Mouse (Mus musculus) limb, embryonic 15.5 days (tissue): Measurements from ENCODE around the gene Smok3b. TPM values are rescaled to one million over a fixed set of nuclear protein-coding genes. Genes with fewer than 3 reads are reported as not detected.

Experiments used
- ATAC-seq: fragments of 200-750 bp; cut with Nextera tagmentation; 2 replicates; pipeline ENCODE4 v1.8.0; 2017; ENCODE audit warnings: low read depth, moderate TSS enrichment; ENCODE audit not compliant: insufficient number of reproducible peaks, low FRiP score, low TSS enrichment
- H3K27ac ChIP-seq: fragments of 300-500 bp; sonication (generic); 2 replicates; pipeline ENCODE4 v1.5.1; 2015; ENCODE audit warnings: moderate library complexity, mild to moderate bottlenecking, inconsistent platforms
- H3K27me3 ChIP-seq: fragments of 300-500 bp; sonication (generic); 2 replicates; pipeline ENCODE4 v1.6.1; 2015; ENCODE audit warnings: inconsistent platforms
- H3K36me3 ChIP-seq: fragments of 300-500 bp; sonication (generic); 2 replicates; pipeline ENCODE4 v1.6.1; 2015; ENCODE audit warnings: inconsistent platforms
- H3K4me1 ChIP-seq: fragments of 300-500 bp; sonication (generic); 2 replicates; pipeline ENCODE4 v1.6.1; 2015; ENCODE audit warnings: inconsistent platforms
- H3K4me2 ChIP-seq: fragments of 300-500 bp; sonication (generic); 2 replicates; pipeline ENCODE4 v1.6.1; 2015; ENCODE audit warnings: mild to moderate bottlenecking, inconsistent platforms
- H3K4me3 ChIP-seq: fragments of 300-500 bp; sonication (generic); 2 replicates; pipeline ENCODE4 v1.5.1; 2015; ENCODE audit warnings: mild to moderate bottlenecking, inconsistent platforms
- H3K9ac ChIP-seq: fragments of 300-500 bp; sonication (generic); 2 replicates; pipeline ENCODE4 v1.6.1; 2015; ENCODE audit warnings: inconsistent platforms
- H3K9me3 ChIP-seq: fragments of 300-500 bp; sonication (generic); 2 replicates; pipeline ENCODE4 v1.6.1; 2016; ENCODE audit warnings: inconsistent platforms
- WGBS: fragments of 180-500 bp; shearing (Covaris S2); methylation state at CpG from one replicate; pipeline ENCODE4 v1.1.7; 2015; 5-methylcytosine and 5-hydroxymethylcytosine counted together
- polyA plus RNA-seq: library from polyadenylated mRNA; unstranded; fragments of >200 nt; fragmentation: Nextera tagmentation; extraction: Ambion mirVana; gene quantifications from 2 replicates; pipeline ENCODE4 v1.2.1, GENCODE M21; 2015

Smok3b gene
- polyA plus RNA-seq, 1 experiment from 2014 or later = not detected

DNA sequence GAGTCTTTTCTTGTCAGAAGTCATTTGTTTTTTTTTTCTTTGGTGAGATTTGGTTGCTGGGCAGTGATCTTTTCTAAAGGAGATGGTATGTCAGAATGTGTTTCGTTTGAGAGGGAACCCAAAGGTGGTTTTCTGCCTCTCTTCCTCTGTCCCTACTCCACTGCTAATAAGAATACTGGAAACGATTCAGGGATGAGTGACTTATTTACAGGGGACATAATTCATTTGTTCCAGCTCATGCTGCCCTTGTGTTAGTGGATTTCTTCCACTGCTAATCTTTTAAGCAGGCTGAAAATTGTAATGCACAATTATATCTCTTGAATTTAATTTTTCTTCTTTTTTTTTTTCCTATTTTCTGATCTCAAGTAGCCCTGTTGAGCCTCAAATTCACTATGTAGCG lies 65.6 kb downstream of the Smok3b start:
- H3K4me2 ChIP-seq = no peak overlapping the region
- no peak overlapping the region for H3K27ac ChIP-seq
- no peak for ATAC-seq
- H3K27me3 ChIP-seq = no peaks in the 10 kb centered on the region
- no peak overlapping the region for H3K4me3 ChIP-seq
- H3K36me3 ChIP-seq = peaks cover 10% of the 10 kb centered on the region; the same call in 1 of the 2 replicates
- H3K9ac ChIP-seq = no peak overlapping the region
- 84% methylated on average over 3 of the region's 3 CpGs for WGBS
- no peaks in the 10 kb centered on the region for H3K4me1 ChIP-seq
- no peaks in the 10 kb centered on the region for H3K9me3 ChIP-seq

DNA sequence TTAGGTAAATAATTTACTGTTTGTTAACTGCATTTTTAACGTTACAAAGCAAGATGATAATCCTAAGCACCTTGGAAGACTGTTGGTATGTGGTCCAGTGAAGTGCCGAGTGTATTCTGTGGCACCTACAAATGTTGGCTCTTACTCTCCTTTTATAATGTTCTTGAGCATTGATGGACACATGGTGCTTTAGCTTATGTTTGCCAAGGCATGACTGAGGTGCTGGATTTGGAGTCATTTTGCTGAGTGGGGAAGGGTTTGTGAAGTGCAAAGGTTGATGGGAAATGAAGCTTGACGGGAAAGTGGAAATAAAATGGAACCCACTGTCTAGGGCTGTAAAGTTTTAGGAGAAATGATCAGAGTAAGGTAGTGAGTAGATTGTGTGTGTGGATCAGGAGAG lies 67.1 kb downstream of the Smok3b start:
- 79% methylated on average over 3 of the region's 3 CpGs for WGBS
- H3K27ac ChIP-seq = no peak overlapping the region

DNA sequence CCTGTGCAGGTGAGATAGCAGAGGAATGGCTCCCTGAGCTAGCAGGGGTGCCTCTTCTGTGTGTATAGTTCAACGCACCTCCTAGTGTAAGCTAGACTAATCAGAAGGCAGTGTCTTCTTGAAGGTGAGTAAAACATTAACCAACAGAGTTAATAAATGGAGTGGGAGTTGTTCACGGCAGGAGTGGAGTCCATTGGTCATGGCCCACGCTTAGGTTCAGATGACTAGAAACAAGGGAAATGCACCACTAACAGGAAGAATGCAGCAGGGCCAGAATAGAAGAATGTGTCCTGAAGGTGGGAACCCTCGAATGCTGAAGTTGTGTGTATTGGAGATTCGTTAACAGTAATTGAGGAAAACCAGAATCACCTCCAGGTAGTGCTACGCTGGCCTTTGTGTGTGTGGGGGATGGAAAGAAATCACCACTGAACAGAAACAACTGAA lies 67.9 kb downstream of the Smok3b start:
- no peak overlapping the region for H3K4me3 ChIP-seq
- H3K4me2 ChIP-seq = no peak overlapping the region
- no peaks in the 10 kb centered on the region for H3K4me1 ChIP-seq
- no peaks in the 10 kb centered on the region for H3K27me3 ChIP-seq
- WGBS = 89% methylated on average over 6 of the region's 6 CpGs
- no peaks in the 10 kb centered on the region for H3K9me3 ChIP-seq
- no peak for ATAC-seq
- H3K27ac ChIP-seq = no peak overlapping the region
- peaks cover 27% of the 10 kb centered on the region for H3K36me3 ChIP-seq
- H3K9ac ChIP-seq = no peak overlapping the region

More for the DNA sequence above, 67.1 kb downstream of the Smok3b start:
- H3K4me2 ChIP-seq = no peak overlapping the region
- peaks cover 20% of the 10 kb centered on the region for H3K36me3 ChIP-seq
- H3K4me3 ChIP-seq = no peak overlapping the region
- no peaks in the 10 kb centered on the region for H3K27me3 ChIP-seq
- H3K9ac ChIP-seq = no peak overlapping the region
- H3K9me3 ChIP-seq = no peaks in the 10 kb centered on the region
- H3K4me1 ChIP-seq = no peaks in the 10 kb centered on the region
- no peak for ATAC-seq

DNA sequence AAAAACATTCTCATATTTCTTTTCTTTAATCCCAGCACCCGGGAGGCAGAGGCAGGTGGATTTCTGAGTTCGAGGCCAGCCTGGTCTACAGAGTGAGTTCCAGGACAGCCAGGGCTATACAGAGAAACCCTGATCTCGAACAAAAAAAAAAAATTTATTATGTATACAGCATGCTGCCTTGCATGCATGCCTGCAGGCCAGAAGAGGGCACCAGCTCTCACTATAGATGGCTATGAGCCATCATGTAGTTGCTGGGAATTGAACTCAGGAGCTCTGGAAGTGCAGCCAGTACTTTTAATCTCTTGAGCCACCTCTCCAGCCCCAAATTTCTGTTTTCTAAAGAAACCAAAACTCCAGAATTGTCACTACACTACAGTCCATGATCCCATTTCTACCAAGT lies 69.0 kb downstream of the Smok3b start:
- 80% methylated on average over 3 of the region's 3 CpGs for WGBS
- H3K4me2 ChIP-seq = no peak overlapping the region
- H3K9me3 ChIP-seq = no peaks in the 10 kb centered on the region
- no peak for ATAC-seq
- no peaks in the 10 kb centered on the region for H3K27me3 ChIP-seq
- no peak overlapping the region for H3K27ac ChIP-seq
- H3K4me3 ChIP-seq = no peak overlapping the region
- H3K4me1 ChIP-seq = no peaks in the 10 kb centered on the region
- H3K36me3 ChIP-seq = peaks cover 38% of the 10 kb centered on the region
- H3K9ac ChIP-seq = no peak overlapping the region

GRCm38 (mm10) chr5:138090737-138091136 lies 69.5 kb downstream of the Smok3b start:
- Histone ChIP-seq H3K9ac (no peak overlapping the region), H3K27ac (no peak overlapping the region), H3K4me3 (no peak overlapping the region), H3K9me3 (no peaks in the 10 kb centered on the region), H3K4me2 (no peak overlapping the region), H3K4me1 (no peaks in the 10 kb centered on the region), H3K36me3 (peaks cover 41% of the 10 kb centered on the region), H3K27me3 (no peaks in the 10 kb centered on the region)
- ATAC-seq = no peak
- WGBS = 90% methylated on average over 5 of the region's 5 CpGs

DNA sequence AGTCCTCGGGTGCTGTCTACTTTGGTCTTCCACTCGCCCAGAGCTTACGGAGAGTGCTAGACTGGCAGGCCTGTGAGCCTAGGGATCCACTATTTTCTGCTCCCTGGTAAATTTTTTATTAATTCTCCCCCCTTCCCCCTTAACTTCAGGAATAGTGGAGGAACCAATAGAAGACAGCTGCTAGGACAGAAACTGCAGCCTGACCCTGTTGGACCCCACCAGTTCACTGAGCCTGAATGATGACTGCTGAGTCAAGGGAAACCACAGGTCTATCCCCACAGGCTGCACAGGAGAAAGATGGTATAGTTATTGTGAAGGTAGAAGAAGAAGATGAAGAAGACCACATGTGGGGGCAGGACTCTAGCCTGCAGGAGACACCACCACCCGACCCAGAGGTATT lies 71.5 kb downstream of the Smok3b start:
- Histone ChIP-seq H3K4me3 (no peak overlapping the region), H3K36me3 (peaks cover 57% of the 10 kb centered on the region), H3K27ac (no peak overlapping the region), H3K9me3 (no peaks in the 10 kb centered on the region), H3K4me2 (no peak overlapping the region), H3K9ac (no peak overlapping the region), H3K4me1 (no peaks in the 10 kb centered on the region), H3K27me3 (no peaks in the 10 kb centered on the region)
- WGBS = 94% methylated on average over 4 of the region's 4 CpGs
- ATAC-seq = no peak

DNA sequence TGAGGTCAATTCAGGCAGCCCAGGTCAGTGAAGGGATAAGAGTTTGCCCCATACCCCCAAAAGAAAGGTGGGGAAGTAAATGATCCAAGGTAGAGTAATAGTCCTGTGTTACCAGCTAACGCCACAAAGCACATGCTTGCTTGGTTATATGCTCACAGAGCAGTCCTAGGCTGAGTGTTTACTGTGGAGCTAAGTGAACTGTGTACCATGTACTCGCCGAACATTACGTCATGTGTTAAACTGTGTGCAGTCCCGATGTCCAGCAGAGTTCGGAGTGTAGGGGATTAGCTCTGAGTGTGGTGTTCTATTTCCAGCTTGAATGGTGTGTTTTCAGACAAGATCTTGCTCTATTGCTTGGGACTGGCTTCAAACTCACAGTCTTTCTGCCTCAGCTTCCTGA lies 73.2 kb downstream of the Smok3b start:
- H3K36me3 ChIP-seq = peaks cover 64% of the 10 kb centered on the region
- no peaks in the 10 kb centered on the region for H3K27me3 ChIP-seq
- no peak overlapping the region for H3K27ac ChIP-seq
- H3K9ac ChIP-seq = no peak overlapping the region
- 92% methylated on average over 6 of the region's 6 CpGs for whole genome bisulfite sequencing
- H3K4me2 ChIP-seq = no peak overlapping the region
- no peaks in the 10 kb centered on the region for H3K9me3 ChIP-seq
- no peak for ATAC-seq
- H3K4me1 ChIP-seq = no peaks in the 10 kb centered on the region
- no peak overlapping the region for H3K4me3 ChIP-seq

Other genes with a start within 250 kb of the Smok3b start
- 22.2 and 27.8 TPM in 2 replicates for gene Ppp1r35, start 242.6 kb upstream of the Smok3b start, polyA plus RNA-seq
- 8.7 and 9.2 TPM in 2 replicates for gene Mepce, start 233.8 kb upstream of the Smok3b start, polyA plus RNA-seq
- 19.7 and 24.4 TPM in 2 replicates for gene Zcwpw1, start 233.6 kb upstream of the Smok3b start, polyA plus RNA-seq
- 0.58 and 1.2 TPM in 2 replicates for gene Pilra, start 185.1 kb upstream of the Smok3b start, polyA plus RNA-seq
- gene Pilrb1, start 163.3 kb upstream of the Smok3b start, polyA plus RNA-seq = 0.29 and 0.40 TPM in 2 replicates
- gene Pilrb2, start 149.6 kb upstream of the Smok3b start, polyA plus RNA-seq = 0.22 and 1.2 TPM in 2 replicates
- 0.15 and 0.19 TPM in 2 replicates for gene Cyp3a13, start 99.8 kb upstream of the Smok3b start, polyA plus RNA-seq
- 0.40 and 0.67 TPM in 2 replicates for gene Gjc3, start 58.3 kb upstream of the Smok3b start, polyA plus RNA-seq
- gene Azgp1, start 39.9 kb upstream of the Smok3b start, polyA plus RNA-seq = not detected in 2 replicates
- not detected in 2 replicates for gene Smok3a, start 168 bp upstream of the Smok3b start, polyA plus RNA-seq
- gene Smok3c, start 31.8 kb downstream of the Smok3b start, polyA plus RNA-seq = not detected in 2 replicates
- gene Zkscan1, start 63.7 kb downstream of the Smok3b start, polyA plus RNA-seq = 15.6 and 17.0 TPM in 2 replicates
- gene Zscan21, start 95.5 kb downstream of the Smok3b start, polyA plus RNA-seq = 52.8 and 56.5 TPM in 2 replicates
- 15.9 and 18.5 TPM in 2 replicates for gene Zfp113, start 134.3 kb downstream of the Smok3b start, polyA plus RNA-seq
- 299 and 325 TPM in 2 replicates for gene Cops6, start 139.6 kb downstream of the Smok3b start, polyA plus RNA-seq
- 22.8 and 24.3 TPM in 2 replicates for gene Ap4m1, start 150.6 kb downstream of the Smok3b start, polyA plus RNA-seq
- 139 and 143 TPM in 2 replicates for gene Mcm7, start 151.0 kb downstream of the Smok3b start, polyA plus RNA-seq
- gene Taf6, start 166.0 kb downstream of the Smok3b start, polyA plus RNA-seq = 73.8 and 74.8 TPM in 2 replicates
- gene Cnpy4, start 166.1 kb downstream of the Smok3b start, polyA plus RNA-seq = 69.4 and 69.7 TPM in 2 replicates
- gene Mblac1, start 172.9 kb downstream of the Smok3b start, polyA plus RNA-seq = 8.4 and 9.2 TPM in 2 replicates
- 0.11 TPM in 1 of 2 replicates, not detected in the other for gene Nxpe5, start 204.5 kb downstream of the Smok3b start, polyA plus RNA-seq
- gene Lamtor4, start 234.1 kb downstream of the Smok3b start, polyA plus RNA-seq = 69.6 and 73.5 TPM in 2 replicates
- 4.4 and 5.1 TPM in 2 replicates for gene BC037034, start 242.6 kb downstream of the Smok3b start, polyA plus RNA-seq